ENCODE assay signal across 8 mouse cellular contexts in the genomic region with DNA sequence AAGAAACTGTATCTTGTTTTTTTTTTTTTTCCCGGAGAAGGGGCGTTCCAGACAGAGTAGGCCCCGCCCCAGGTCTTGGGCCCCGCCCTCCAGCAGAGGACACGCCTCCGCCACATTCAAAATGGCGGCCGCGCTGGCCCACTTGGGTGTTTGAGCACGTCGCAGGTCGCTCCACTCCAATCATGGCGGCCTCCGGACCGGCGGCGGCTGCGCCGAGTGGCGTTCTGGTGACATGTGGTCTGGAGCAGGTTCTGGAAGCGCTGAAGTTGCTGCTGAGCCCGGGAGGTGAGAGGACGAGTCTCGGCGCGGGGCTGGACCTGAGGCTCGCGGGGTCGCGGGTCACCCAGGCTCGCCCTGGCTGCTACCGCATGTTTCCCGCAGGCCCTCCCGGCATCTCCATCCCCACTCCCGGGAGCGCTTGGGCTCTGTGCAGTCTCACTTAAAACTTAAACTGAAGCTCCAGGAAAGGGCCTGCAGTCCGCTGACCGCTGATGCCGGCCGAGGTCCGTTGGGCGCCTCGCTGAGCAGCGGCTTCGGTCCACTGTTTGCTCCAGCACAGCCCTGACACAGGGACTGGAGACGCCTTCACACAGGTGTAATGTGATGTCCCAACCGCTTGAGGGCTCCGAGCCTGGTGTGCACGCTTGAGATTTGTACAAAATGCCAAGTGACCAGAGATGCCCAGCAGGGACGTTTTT. TPM values are rescaled to one million over a fixed set of nuclear protein-coding genes. Genes with fewer than 3 reads are reported as not detected.
DNase-seq lines count a peak whose midpoint lies in the region; ATAC-seq lines count a peak whose summit lies in the region.

Tango6 (plus strand) TSS at position 98 of the 698 bp plus-strand sequence.

- H3K9ac ChIP-seq in heart, embryonic 13.5 days, result peak within 1 kb of the TSS; percentile 92
- peak within 1 kb of the TSS; percentile 80 for H3K9ac ChIP-seq in liver, embryonic 13.5 days
- H3K9ac ChIP-seq in stomach, embryonic 16.5 days (ENCODE audit: low read length), result peak within 1 kb of the TSS; percentile 83

- peak within 1 kb of the TSS; percentile 70 for H3K4me2 ChIP-seq in heart, embryonic 13.5 days
- H3K4me2 ChIP-seq in liver, embryonic 13.5 days, result peak within 1 kb of the TSS; percentile 71
- H3K4me2 ChIP-seq in stomach, embryonic 16.5 days (ENCODE audit: low read depth, low read length), result peak within 1 kb of the TSS; percentile 54

- no peaks in the 10 kb centered on the region for H3K9me3 ChIP-seq in heart, embryonic 13.5 days
- H3K9me3 ChIP-seq in liver, embryonic 13.5 days (replicated peaks), result no peaks in the 10 kb centered on the region
- H3K9me3 ChIP-seq in stomach, embryonic 16.5 days (replicated peaks; ENCODE audit: control insufficient read depth, low read length), result no peaks in the 10 kb centered on the region

- peak; percentile 90 for DNase-seq in CD4-positive helper T cell, adult 2 months (ENCODE audit: low read depth, low spot score)
- peak; percentile 61 for DNase-seq in brain, embryonic 18.5 days (ENCODE audit: low read depth, low spot score)
- peak; percentile 94 for DNase-seq in kidney, postnatal 14 days
- DNase-seq in liver, embryonic 13.5 days, result peak; percentile 74
- peak; percentile 93 for DNase-seq in neural tube, embryonic 10.5 days (ENCODE audit: extremely low spot score, low spot score)

- H3K27ac ChIP-seq in heart, embryonic 13.5 days (replicated peaks), result peak within 1 kb of the TSS; percentile 96
- H3K27ac ChIP-seq in liver, embryonic 13.5 days, result peak within 1 kb of the TSS; percentile 82
- H3K27ac ChIP-seq in stomach, embryonic 16.5 days (ENCODE audit: low read length), result peak within 1 kb of the TSS; percentile 95

- no peaks in the 10 kb centered on the region for H3K36me3 ChIP-seq in heart, embryonic 13.5 days
- no peaks in the 10 kb centered on the region for H3K36me3 ChIP-seq in liver, embryonic 13.5 days
- no peaks in the 10 kb centered on the region for H3K36me3 ChIP-seq in stomach, embryonic 16.5 days (ENCODE audit: control insufficient read depth, insufficient read depth, low read length)

- peaks cover 4% of the 10 kb centered on the region for H3K4me1 ChIP-seq in heart, embryonic 13.5 days
- H3K4me1 ChIP-seq in liver, embryonic 13.5 days (replicated peaks), result peaks cover 18% of the 10 kb centered on the region
- peaks cover 5% of the 10 kb centered on the region; the same call in 1 of the 2 replicates for H3K4me1 ChIP-seq in stomach, embryonic 16.5 days (ENCODE audit: control insufficient read depth, insufficient read depth, low read length)

- ATAC-seq in erythroid progenitor cell, adult 5-6 weeks (replicated peaks; ENCODE audit: low FRiP score, poor library complexity, severe bottlenecking), result peak; percentile 96
- ATAC-seq in heart, embryonic 13.5 days (ENCODE audit: extremely low read depth, insufficient number of reproducible peaks, low FRiP score, low TSS enrichment), result peak; percentile 95
- ATAC-seq in liver, embryonic 13.5 days (ENCODE audit: low read depth), result peak; percentile 92
- peak; percentile 96 for ATAC-seq in stomach, embryonic 16.5 days (ENCODE audit: insufficient read depth, low FRiP score)

- WGBS in heart, embryonic 13.5 days, result under 1% methylated on average over 50 of the region's 50 CpGs
- WGBS in liver, embryonic 13.5 days (ENCODE audit: insufficient replicate concordance), result 1% methylated on average over 49 of the region's 50 CpGs
- WGBS in stomach, embryonic 16.5 days, result under 1% methylated on average over 50 of the region's 50 CpGs

- H3K4me3 ChIP-seq in heart, embryonic 13.5 days, result peak within 1 kb of the TSS; percentile 85
- H3K4me3 ChIP-seq in liver, embryonic 13.5 days (replicated peaks), result peak within 1 kb of the TSS; percentile 81
- peak within 1 kb of the TSS; percentile 80 for H3K4me3 ChIP-seq in stomach, embryonic 16.5 days (replicated peaks; ENCODE audit: low read length)

- H3K27me3 ChIP-seq in heart, embryonic 13.5 days (replicated peaks), result no peaks in the 10 kb centered on the region
- H3K27me3 ChIP-seq in liver, embryonic 13.5 days, result no peaks in the 10 kb centered on the region
- H3K27me3 ChIP-seq in stomach, embryonic 16.5 days (ENCODE audit: control insufficient read depth, insufficient read depth, low read length), result no peaks in the 10 kb centered on the region

RNA-seq across cellular contexts. Expression of gene Tango6, which starts in this region (rescaled TPM):
- 2.1 TPM in 1 of 2 replicates, not detected in the other for total RNA-seq in erythroid progenitor cell, adult 5-6 weeks (2015; ENCODE audit: low replicate concordance)
- total RNA-seq in erythroid progenitor cell, adult 5-6 weeks (2017; ENCODE audit: low replicate concordance), result 0.15 and 0.77 TPM in 2 replicates
- 6.4 and 7.6 TPM in 2 replicates for polyA plus RNA-seq in heart, embryonic 13.5 days (2015; fragmentation: Nextera tagmentation; extraction: Ambion mirVana)
- 3.8 and 4.5 TPM in 2 replicates for polyA plus RNA-seq in liver, embryonic 13.5 days (2015; fragmentation: Nextera tagmentation; extraction: Ambion mirVana)
- polyA plus RNA-seq in stomach, embryonic 16.5 days (2015; fragmentation: Nextera tagmentation; extraction: Ambion mirVana), result 8.6 and 9.4 TPM in 2 replicates

Comparison
In these comparisons a context has a peak if more than half of its experiments do, and no peak if none do; other contexts are left out.
1. Peak in every context shown above with its lines: DNase-seq, ATAC-seq, H3K4me3 ChIP-seq and H3K27ac ChIP-seq.